Mouse (Mus musculus) cerebellum, adult 2 months (tissue): ENCODE measurements around the gene Ctsr.
"Not testable (repeated sequence)": the region's sequence is repeated elsewhere in the genome, so short reads cannot be mapped to it uniquely, and the experiment has no call there.

Source experiments
- CTCF ChIP-seq: fragments of 200-500 bp; IDR thresholded peaks from 2 replicates; pipeline ENCODE4 v1.5.1; 2011; ENCODE audit warnings: low read depth, mild to moderate bottlenecking, control low read depth, low read length, moderate library complexity, borderline replicate concordance; ENCODE audit not compliant: insufficient read depth
- POLR2A ChIP-seq: fragments of 200-500 bp; IDR thresholded peaks from 2 replicates; pipeline ENCODE4 v1.6.1; 2011; ENCODE audit warnings: low read length, control low read depth, borderline replicate concordance; ENCODE audit not compliant: insufficient read depth

- not testable (repeated sequence) for TF ChIP-seq CTCF, POLR2A
Measured at GRCm38 (mm10) chr13:61185151-61185933, 21.3 kb upstream of the Ctsr start.
